Mouse (Mus musculus) stomach, embryonic 15.5 days (tissue): ENCODE measurements at regions not wholly inside any gene's neighbourhood (a gene's known extent, or its start where the extent isn't known, plus 50 kb on each side); places are given as distances from the start of the nearest gene placed in this dataset.

ENCODE experiments used
- ATAC-seq: fragments of 200-750 bp; cut with Nextera tagmentation; 2 replicates; pipeline ENCODE4 v1.8.0; 2017; ENCODE audit warnings: low read depth, moderate number of reproducible peaks, moderate TSS enrichment; ENCODE audit not compliant: insufficient read depth, low FRiP score
- H3K27ac ChIP-seq: fragments of 300-500 bp; sonication (generic); 2 replicates; pipeline ENCODE4 v1.5.1; 2015; ENCODE audit warnings: mild to moderate bottlenecking, inconsistent platforms
- H3K27me3 ChIP-seq: fragments of 300-500 bp; sonication (generic); replicated peaks from 2 replicates; pipeline ENCODE4 v1.6.1; 2015; ENCODE audit warnings: inconsistent platforms
- H3K36me3 ChIP-seq: fragments of 300-500 bp; sonication (generic); 2 replicates; pipeline ENCODE4 v1.6.1; 2015; ENCODE audit warnings: inconsistent platforms
- H3K4me1 ChIP-seq: fragments of 300-500 bp; sonication (generic); 2 replicates; pipeline ENCODE4 v1.6.1; 2015; ENCODE audit warnings: inconsistent platforms
- H3K4me2 ChIP-seq: fragments of 300-500 bp; sonication (generic); 2 replicates; pipeline ENCODE4 v1.6.1; 2015; ENCODE audit warnings: mild to moderate bottlenecking, inconsistent platforms
- H3K4me3 ChIP-seq: fragments of 300-500 bp; sonication (generic); replicated peaks from 2 replicates; pipeline ENCODE4 v1.5.1; 2015; ENCODE audit warnings: inconsistent platforms
- H3K9ac ChIP-seq: fragments of 300-500 bp; sonication (generic); 2 replicates; pipeline ENCODE4 v1.6.1; 2015; ENCODE audit warnings: inconsistent platforms
- H3K9me3 ChIP-seq: fragments of 300-500 bp; sonication (generic); 2 replicates; pipeline ENCODE4 v1.6.1; 2016; ENCODE audit warnings: inconsistent platforms
- WGBS: fragments of 180-500 bp; shearing (Covaris S2); methylation state at CpG from one replicate; pipeline ENCODE4 v1.1.7; 2015; 5-methylcytosine and 5-hydroxymethylcytosine counted together

DNA sequence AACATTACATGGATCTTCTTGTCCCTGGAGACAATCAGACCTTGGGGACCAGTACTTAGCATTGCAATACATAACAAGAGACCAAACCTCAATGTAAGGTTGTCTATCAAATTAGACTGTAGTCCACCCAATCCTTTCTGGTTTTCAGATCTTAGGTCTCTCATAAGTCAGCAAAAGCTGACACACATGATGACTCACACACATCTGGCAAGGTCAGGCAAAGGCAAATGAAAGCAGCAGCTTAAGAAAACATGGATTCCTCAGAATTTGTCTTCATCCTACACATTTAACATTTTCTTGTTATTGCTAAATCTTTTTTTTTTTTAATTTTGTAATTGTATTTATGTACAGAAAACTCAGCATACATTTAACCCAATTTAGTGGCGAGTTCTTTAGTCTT is 52.0 kb downstream of the Gm11983 start:
- Histone ChIP-seq H3K4me1 (no peaks in the 10 kb centered on the region), H3K36me3 (no peaks in the 10 kb centered on the region), H3K9ac (no peak overlapping the region), H3K4me2 (no peak overlapping the region), H3K27ac (no peak overlapping the region), H3K27me3 (no peaks in the 10 kb centered on the region), H3K9me3 (no peaks in the 10 kb centered on the region), H3K4me3 (no peak overlapping the region)
- WGBS = 86% methylated on average over 1 of the region's 1 CpGs
- ATAC-seq = no peak

DNA sequence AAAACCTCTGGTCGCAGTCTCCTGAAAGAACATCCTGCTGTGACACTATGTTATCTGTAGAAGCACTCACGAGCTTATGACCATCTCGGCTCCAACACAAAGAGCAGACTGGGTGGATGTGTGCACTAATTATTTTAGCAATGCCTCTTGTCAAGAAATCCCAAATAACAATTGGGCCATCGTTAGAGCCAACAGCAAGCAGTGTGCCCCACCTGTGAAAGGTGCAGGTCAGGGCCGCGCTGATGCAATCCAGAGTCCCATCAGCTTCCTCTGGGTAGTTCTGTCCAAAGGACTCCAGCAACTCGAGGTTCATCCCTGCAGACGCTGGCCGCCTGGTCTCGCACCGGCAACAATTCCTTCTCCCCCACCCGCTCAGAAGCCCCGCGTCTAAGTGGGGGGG is 54.6 kb downstream of the Gm11983 start:
- Histone ChIP-seq H3K4me2 (no peak overlapping the region), H3K36me3 (no peaks in the 10 kb centered on the region), H3K27ac (no peak overlapping the region), H3K9me3 (no peaks in the 10 kb centered on the region), H3K27me3 (no peaks in the 10 kb centered on the region), H3K9ac (no peak overlapping the region), H3K4me3 (no peak overlapping the region), H3K4me1 (no peaks in the 10 kb centered on the region)
- WGBS = 91% methylated on average over 14 of the region's 14 CpGs
- no peak for ATAC-seq

GRCm38 (mm10) chr11:6779752-6780151 is 57.7 kb downstream of the Gm11983 start:
- no peaks in the 10 kb centered on the region for H3K9me3 ChIP-seq
- H3K4me2 ChIP-seq = no peak overlapping the region
- no peak overlapping the region for H3K27ac ChIP-seq
- H3K36me3 ChIP-seq = no peaks in the 10 kb centered on the region
- no peaks in the 10 kb centered on the region for H3K4me1 ChIP-seq
- no peaks in the 10 kb centered on the region for H3K27me3 ChIP-seq
- no peak for ATAC-seq
- WGBS = 67% methylated on average over 5 of the region's 5 CpGs
- H3K4me3 ChIP-seq = no peak overlapping the region
- H3K9ac ChIP-seq = no peak overlapping the region

DNA sequence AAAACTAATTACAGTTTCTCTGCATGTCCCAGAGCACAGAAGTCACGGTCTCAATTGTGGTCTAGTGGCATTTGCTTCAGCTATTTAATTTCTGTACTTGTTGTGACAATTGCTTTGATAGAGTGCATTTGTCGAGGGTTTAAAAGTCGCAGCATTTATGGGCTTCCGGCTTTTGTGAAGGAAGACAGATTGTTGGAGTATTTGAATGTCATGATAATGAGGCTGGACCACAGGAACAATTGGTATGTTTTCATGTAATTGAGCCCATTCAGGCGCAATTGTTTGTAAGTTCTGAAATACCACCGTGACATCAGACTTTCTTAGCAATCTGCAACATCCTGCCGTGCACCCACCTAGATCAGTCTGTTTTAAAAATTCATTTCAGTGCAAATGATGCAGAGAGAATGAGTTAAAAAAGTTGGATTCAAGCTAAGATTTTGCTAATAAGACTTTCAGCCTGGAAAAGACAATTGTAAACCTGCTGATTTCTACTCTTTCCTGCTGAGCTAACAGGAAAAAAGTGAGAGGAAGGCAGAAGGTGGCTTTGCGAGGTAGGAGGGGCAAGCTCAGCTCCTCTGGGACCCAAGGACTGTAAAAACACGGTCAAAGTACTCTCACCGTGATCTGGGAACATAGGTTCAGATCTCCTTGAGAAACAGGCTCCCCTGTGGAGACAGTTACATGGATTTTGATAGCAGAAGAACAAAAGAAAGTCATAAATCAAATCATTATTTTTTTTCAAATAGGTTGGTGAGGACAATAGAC is 58.7 kb downstream of the Gm11983 start:
- H3K27me3 ChIP-seq = no peaks in the 10 kb centered on the region
- H3K36me3 ChIP-seq = no peaks in the 10 kb centered on the region
- no peak for ATAC-seq
- H3K9ac ChIP-seq = no peak overlapping the region
- H3K4me2 ChIP-seq = no peak overlapping the region
- H3K4me3 ChIP-seq = no peak overlapping the region
- no peaks in the 10 kb centered on the region for H3K9me3 ChIP-seq
- H3K4me1 ChIP-seq = no peaks in the 10 kb centered on the region
- no peak overlapping the region for H3K27ac ChIP-seq
- WGBS = 56% methylated on average over 10 of the region's 10 CpGs

DNA sequence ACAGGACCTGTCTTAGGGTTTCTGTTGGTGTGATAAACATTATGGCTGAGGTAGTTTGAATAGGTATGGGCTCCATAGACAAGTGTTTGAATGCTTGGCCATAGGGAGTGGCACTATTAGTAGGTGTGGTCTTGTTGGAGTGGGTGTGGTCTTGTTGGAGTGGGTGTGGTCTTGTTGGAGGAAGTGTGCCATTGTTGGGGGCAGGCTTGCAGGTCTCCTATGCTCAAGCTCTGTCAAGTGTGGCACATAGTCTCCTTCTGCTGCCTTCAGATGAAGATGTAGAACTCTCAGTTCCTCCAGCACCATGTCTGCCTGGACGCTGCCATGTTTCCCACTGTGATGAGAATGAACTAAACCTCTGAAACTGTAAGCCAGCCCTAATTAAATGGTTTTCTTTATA is 59.9 kb downstream of the Gm11983 start:
- Histone ChIP-seq H3K36me3 (no peaks in the 10 kb centered on the region), H3K9me3 (no peaks in the 10 kb centered on the region), H3K27me3 (no peaks in the 10 kb centered on the region), H3K27ac (no peak overlapping the region), H3K4me1 (no peaks in the 10 kb centered on the region), H3K4me2 (no peak overlapping the region), H3K9ac (no peak overlapping the region), H3K4me3 (no peak overlapping the region)
- no peak for ATAC-seq
- WGBS = 89% methylated on average over 1 of the region's 1 CpGs

- Histone ChIP-seq H3K4me3 (no peak overlapping the region), H3K4me1 (no peaks in the 10 kb centered on the region), H3K27me3 (no peaks in the 10 kb centered on the region), H3K36me3 (no peaks in the 10 kb centered on the region), H3K9ac (no peak overlapping the region), H3K9me3 (no peaks in the 10 kb centered on the region), H3K4me2 (no peak overlapping the region), H3K27ac (0 out of 2 replicates have a peak overlapping the region, but pooled peaks have one; percentile 0)
- ATAC-seq = no peak
- 30% methylated on average over 4 of the region's 4 CpGs for WGBS
Observed at GRCm38 (mm10) chr11:6774656-6775055, 62.8 kb downstream of the Gm11983 start.

DNA sequence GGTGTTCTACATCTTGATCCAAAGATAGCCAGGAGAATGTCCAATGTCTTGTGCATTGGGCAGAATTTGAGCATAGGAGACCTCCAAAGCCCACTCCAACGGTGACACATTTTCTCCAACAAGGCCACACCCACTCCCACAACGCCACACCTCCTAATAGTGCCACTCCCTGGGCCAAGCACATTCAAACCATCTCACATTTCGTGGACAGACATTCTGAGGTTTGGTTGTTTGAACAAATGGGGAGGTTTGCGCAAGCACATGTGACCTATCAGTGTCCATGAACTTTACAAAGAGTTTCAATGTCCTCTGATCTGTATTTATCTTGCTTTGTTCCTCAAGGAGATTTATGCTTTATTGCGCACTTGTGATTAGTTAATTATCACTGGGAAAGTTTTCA is 63.5 kb downstream of the Gm11983 start:
- no peak overlapping the region for H3K27ac ChIP-seq
- no peaks in the 10 kb centered on the region for H3K36me3 ChIP-seq
- ATAC-seq = no peak
- H3K4me1 ChIP-seq = no peaks in the 10 kb centered on the region
- no peaks in the 10 kb centered on the region for H3K27me3 ChIP-seq
- H3K4me3 ChIP-seq = no peak overlapping the region
- no peak overlapping the region for H3K4me2 ChIP-seq
- 74% methylated on average over 5 of the region's 5 CpGs for WGBS
- no peak overlapping the region for H3K9ac ChIP-seq
- H3K9me3 ChIP-seq = no peaks in the 10 kb centered on the region

- no peaks in the 10 kb centered on the region for H3K9me3 ChIP-seq
- no peak for ATAC-seq
- 6% methylated on average over 1 of the region's 1 CpGs for WGBS
Observed at GRCm38 (mm10) chr11:6773364-6773763, 64.1 kb downstream of the Gm11983 start.

GRCm38 (mm10) chr11:6769437-6769765 is 68.1 kb downstream of the Gm11983 start:
- no peak for ATAC-seq
- H3K36me3 ChIP-seq = no peaks in the 10 kb centered on the region
- no peak overlapping the region for H3K9ac ChIP-seq
- H3K27me3 ChIP-seq = no peaks in the 10 kb centered on the region
- no peak overlapping the region for H3K27ac ChIP-seq
- no peaks in the 10 kb centered on the region for H3K4me1 ChIP-seq
- no peak overlapping the region for H3K4me2 ChIP-seq
- WGBS = 83% methylated on average over 7 of the region's 7 CpGs
- H3K4me3 ChIP-seq = no peak overlapping the region
- H3K9me3 ChIP-seq = no peaks in the 10 kb centered on the region

More at GRCm38 (mm10) chr11:6773364-6773763, 64.1 kb downstream of the Gm11983 start:
- H3K36me3 ChIP-seq = no peaks in the 10 kb centered on the region
- no peaks in the 10 kb centered on the region for H3K27me3 ChIP-seq
- H3K4me1 ChIP-seq = no peaks in the 10 kb centered on the region
- H3K4me3 ChIP-seq = no peak overlapping the region
- H3K9ac ChIP-seq = no peak overlapping the region
- H3K4me2 ChIP-seq = no peak overlapping the region
- no peak overlapping the region for H3K27ac ChIP-seq

GRCm38 (mm10) chr11:6768599-6769436 is 68.6 kb downstream of the Gm11983 start:
- ATAC-seq = no peak; the same call in 1 of the 2 replicates
- no peak overlapping the region for H3K4me2 ChIP-seq
- 48% methylated on average over 22 of the region's 22 CpGs for WGBS

GRCm38 (mm10) chr11:6766725-6767124 is 70.7 kb downstream of the Gm11983 start:
- no peaks in the 10 kb centered on the region for H3K4me1 ChIP-seq

More at GRCm38 (mm10) chr11:6768599-6769436, 68.6 kb downstream of the Gm11983 start:
- no peaks in the 10 kb centered on the region for H3K4me1 ChIP-seq
- no peak overlapping the region for H3K4me3 ChIP-seq
- H3K27ac ChIP-seq = no peak overlapping the region
- no peak overlapping the region for H3K9ac ChIP-seq
- H3K27me3 ChIP-seq = no peaks in the 10 kb centered on the region
- H3K9me3 ChIP-seq = no peaks in the 10 kb centered on the region
- no peaks in the 10 kb centered on the region for H3K36me3 ChIP-seq

GRCm38 (mm10) chr11:6765333-6765957 is 72.0 kb downstream of the Gm11983 start:
- Histone ChIP-seq H3K4me3 (no peak overlapping the region), H3K27me3 (no peaks in the 10 kb centered on the region), H3K4me1 (no peaks in the 10 kb centered on the region), H3K9me3 (no peaks in the 10 kb centered on the region), H3K36me3 (no peaks in the 10 kb centered on the region), H3K9ac (no peak overlapping the region), H3K4me2 (no peak overlapping the region), H3K27ac (no peak overlapping the region)
- WGBS = 84% methylated on average over 5 of the region's 5 CpGs
- no peak for ATAC-seq

More at GRCm38 (mm10) chr11:6766725-6767124, 70.7 kb downstream of the Gm11983 start:
- H3K4me3 ChIP-seq = no peak overlapping the region
- no peak overlapping the region for H3K4me2 ChIP-seq
- no peak overlapping the region for H3K27ac ChIP-seq
- ATAC-seq = no peak
- H3K9ac ChIP-seq = no peak overlapping the region
- no peaks in the 10 kb centered on the region for H3K27me3 ChIP-seq
- 64% methylated on average over 7 of the region's 7 CpGs for WGBS
- H3K9me3 ChIP-seq = no peaks in the 10 kb centered on the region
- H3K36me3 ChIP-seq = no peaks in the 10 kb centered on the region
